Mouse (Mus musculus): ENCODE results near the gene Nxph3.

GRCm38 (mm10) chr11:95495883-95496282 lies 18.5 kb downstream of the Nxph3 start:
- TF ChIP-seq CTCF (IDR thresholded peaks at IDR 0.05; ENCODE audit: low read depth, low read length): no peak
- TF ChIP-seq POLR2AphosphoS5 (IDR thresholded peaks at IDR 0.05; ENCODE audit: insufficient replicate concordance, low read depth, low read length): no peak
- TF ChIP-seq GATA1 (IDR thresholded peaks at IDR 0.05; ENCODE audit: borderline replicate concordance, low read length): no peak
- TF ChIP-seq TAL1 (conservative IDR thresholded peaks at IDR 0.05; ENCODE audit: low read depth, low read length): no peak

Data from G1E (cell line).